Mouse (Mus musculus) liver, adult 2 months (tissue): ENCODE measurements around the gene Zswim7.

Experiments
- CTCF ChIP-seq: fragments of 200-500 bp; IDR thresholded peaks from 2 replicates; pipeline ENCODE4 v1.5.1; 2011; ENCODE audit warnings: low read depth, low read length, control low read depth
- POLR2A ChIP-seq: fragments of 200-500 bp; IDR thresholded peaks from 2 replicates; pipeline ENCODE4 v1.6.1; 2011; ENCODE audit warnings: low read length, control low read depth; ENCODE audit not compliant: insufficient read depth; ENCODE audit errors: extremely low read depth

GRCm38 (mm10) chr11:62298883-62299282 lies 17.7 kb upstream of the Zswim7 start:
- TF ChIP-seq POLR2A (no peak), CTCF (no peak)
